Mouse (Mus musculus) heart, adult 11 months (tissue): ENCODE data around the gene Kpna4.
"Not testable (repeated sequence)": the region's sequence is repeated elsewhere in the genome, so short reads cannot be mapped to it uniquely, and the experiment has no call there.

Experiments used
- DNase-seq: peaks from one replicate; pipeline ENCODE4 v3.0.0; 2022

Gene Kpna4

DNA sequence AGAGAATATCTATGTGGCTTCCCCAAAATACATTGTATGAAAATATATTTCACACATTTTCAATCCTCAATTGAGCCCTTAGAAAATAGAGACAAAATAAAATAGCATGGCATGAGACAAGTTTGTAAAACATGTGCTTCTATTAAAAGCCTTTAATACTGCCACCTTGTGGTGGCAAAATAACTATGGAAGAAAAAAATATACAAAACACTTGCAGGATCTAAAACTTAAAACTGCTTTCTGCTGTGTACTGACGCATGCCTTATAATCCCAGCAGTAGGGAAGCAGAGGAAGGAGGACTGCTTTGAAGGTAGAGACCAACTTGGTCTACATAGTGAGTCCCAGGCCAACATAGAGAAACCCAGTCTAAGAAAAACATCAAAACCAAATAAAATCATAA is 62.9 kb downstream of the Kpna4 start:
- no peak for DNase-seq

DNA sequence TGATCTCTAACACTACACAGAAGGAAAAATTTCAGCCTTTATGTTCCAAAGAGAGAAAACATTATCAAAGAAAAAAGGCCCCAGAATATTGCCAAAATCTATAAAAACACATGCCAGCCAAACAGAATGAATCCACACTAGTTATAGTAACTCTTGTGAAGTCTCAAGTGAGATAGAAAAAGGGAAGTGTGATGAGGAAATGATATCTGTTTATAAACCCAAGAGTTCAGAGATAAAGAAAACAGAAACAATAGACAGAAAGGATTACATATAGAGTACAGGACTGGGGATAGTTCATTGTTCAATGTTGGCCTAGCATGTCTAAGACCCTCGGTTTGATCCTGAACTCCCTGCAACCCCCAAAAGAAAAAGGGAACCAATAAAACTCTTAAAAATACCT is 64.1 kb downstream of the Kpna4 start:
- DNase-seq, result no peak

- no peak for DNase-seq
These were observed 66.2 kb downstream of the Kpna4 start for GRCm38 (mm10) chr3:69060672-69061071.

- DNase-seq, result no peak
These were observed 71.0 kb downstream of the Kpna4 start for GRCm38 (mm10) chr3:69055871-69056270.

- peak; percentile 80 for DNase-seq
These were observed 72.0 kb downstream of the Kpna4 start for GRCm38 (mm10) chr3:69054760-69055432.

DNA sequence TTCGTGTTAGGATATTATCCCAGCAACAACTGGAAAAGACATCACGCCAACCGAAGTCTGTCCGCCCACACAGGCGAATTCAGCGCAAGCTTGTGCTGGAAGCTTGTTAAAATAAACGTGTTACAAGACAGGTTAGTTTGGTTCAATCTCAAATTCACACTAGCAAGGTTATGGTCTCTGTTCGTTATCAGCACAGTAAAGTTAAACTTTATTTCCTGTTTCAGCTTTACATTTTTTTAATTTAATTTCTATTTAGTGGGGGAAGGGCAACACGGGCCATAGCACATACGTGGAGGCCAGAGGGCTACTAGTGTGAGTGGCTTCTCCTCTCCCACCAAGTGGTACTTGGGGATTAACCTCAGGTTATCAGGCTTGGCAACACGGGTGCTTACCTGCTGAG is 75.0 kb downstream of the Kpna4 start:
- peak; percentile 45 for DNase-seq

DNA sequence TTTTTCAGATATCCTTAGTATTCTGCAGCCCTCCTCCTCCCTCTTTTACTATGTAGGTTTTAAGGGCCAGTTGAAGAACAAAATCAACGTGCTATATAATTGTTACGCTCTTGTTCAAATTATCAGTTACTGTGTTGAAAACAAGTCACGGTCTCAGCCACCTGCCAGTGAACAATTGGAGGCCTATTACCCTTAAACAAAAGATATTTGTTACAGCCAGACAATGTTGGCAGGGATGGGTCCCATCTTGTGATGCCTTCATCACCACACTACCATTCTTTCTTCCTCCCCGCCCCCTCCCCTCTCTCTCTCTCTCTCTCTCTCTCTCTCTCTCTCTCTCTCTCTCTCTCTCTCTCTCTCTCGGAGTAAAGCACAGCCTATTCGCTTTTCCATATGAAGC is 77.9 kb downstream of the Kpna4 start:
- no peak for DNase-seq

- peak; percentile 76 for DNase-seq
These were observed 79.2 kb downstream of the Kpna4 start for GRCm38 (mm10) chr3:69047684-69048083.

GRCm38 (mm10) chr3:69046509-69046908 is 80.4 kb downstream of the Kpna4 start:
- peak; percentile 79 for DNase-seq

DNA sequence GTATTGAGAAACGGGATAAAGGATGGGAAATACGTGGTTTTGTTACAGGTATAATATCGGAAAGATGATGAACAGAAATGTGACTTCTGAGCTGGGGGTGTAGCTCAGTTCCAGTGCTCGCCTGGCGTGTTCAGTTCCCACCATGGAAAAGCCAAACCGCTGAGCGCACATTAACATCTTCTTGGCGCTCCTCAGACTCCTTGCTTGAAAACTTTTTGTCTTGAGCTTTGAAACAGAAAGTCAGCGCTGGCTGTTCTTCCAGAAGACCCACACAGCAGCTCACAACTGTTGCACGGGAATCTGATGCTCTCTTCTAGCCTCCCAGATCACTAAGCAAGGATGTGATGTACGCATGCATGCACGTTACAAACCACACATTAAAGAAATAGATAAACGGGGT is 81.2 kb downstream of the Kpna4 start:
- peak; percentile 65 for DNase-seq

DNA sequence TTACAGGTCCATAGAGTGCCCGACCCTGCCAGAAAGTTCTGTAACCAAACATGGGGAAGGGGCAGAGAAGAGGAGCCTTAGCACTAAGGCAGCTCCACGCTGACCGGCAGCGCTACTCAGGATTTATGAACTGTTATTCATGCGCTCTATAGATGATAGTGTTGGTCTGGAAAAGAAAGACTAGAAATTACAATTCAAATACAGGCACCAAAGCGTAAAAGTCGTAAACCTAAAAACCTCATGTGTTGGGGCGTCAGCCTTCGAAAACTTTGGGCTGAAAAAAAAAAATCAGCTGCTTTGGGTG is 81.6 kb downstream of the Kpna4 start:
- DNase-seq, result no peak

DNA sequence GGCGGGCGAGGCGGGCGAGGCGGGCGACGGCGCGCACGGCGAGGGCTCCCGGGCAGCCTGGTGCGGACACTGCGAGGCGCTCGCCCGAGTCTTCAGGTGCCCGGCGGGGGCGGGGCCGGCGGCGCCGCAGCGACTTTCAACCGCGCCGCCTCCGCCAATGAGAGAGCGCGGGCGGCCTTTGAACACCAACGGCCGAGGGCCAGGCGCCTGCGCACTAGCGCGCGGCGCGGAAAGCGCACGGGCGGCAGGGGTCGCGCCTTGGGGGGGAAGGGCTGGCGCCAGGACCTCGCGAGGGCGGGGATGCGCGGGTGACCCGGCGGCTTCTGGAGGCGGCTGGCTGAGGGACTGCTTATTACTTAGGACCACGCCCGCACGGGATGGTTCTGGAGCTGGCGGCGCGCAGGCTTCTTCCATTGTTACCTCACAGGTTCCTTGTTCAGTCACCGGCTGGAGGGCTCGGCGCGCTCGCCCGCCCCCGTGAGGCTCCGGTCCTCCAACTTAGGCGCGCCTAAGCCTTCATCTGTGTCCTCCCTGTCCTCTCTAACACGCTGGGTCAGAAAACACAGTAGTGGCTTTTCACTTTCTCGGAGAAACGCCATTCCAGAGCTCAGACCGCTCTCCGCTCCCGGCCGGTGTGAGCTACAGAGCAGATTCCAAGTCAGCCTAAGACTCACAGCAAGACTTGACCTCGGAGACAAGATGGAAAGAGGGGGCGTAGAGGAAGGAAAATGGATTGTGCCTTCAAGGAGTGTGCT is 82.1 kb downstream of the Kpna4 start, which contains the start of gene Trim59:
TSS of gene Trim59 (minus strand) at position 111 of the 755 bp plus-strand sequence.
- DNase-seq, result peak; percentile 99

DNA sequence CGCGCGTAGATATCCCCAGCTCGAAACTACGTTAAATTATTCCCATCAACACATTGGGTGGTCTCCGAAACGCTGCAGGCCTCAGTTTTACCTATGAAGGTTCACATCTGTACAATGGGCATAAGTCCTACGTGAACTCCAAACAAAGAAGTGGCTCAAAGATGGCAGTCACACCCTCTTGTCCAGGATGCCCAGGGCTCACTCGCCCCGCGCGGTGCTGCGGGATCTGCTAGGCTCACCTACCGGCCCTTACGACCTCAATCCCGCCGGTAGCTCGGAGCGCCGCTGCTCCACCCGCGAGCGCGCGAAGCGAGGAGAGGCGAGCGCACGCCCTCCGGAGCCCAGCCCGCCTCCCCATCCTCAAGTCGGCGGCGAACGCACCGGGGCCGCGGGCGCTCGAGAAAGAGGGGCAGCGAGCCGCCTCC is 82.7 kb downstream of the Kpna4 start:
- DNase-seq, result no peak

DNA sequence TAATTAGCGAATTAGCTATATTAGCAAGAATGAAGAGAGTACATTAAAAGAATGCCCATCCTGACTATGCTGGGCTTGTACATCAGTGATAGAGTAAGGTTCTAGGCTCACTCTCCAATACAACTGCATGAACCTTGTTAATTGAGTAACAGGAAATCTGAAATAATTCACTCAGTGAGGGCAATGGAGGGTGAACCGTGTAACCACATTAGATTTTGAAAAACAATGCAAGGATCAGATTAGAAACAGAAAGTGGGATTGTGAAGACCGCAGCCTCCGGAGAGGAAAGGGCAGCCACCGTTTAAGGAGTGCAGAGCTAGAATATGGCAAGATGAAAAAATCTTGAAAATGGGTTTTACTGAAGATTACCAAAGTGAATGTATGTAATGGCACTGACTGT is 85.6 kb downstream of the Kpna4 start:
- DNase-seq, result no peak

DNA sequence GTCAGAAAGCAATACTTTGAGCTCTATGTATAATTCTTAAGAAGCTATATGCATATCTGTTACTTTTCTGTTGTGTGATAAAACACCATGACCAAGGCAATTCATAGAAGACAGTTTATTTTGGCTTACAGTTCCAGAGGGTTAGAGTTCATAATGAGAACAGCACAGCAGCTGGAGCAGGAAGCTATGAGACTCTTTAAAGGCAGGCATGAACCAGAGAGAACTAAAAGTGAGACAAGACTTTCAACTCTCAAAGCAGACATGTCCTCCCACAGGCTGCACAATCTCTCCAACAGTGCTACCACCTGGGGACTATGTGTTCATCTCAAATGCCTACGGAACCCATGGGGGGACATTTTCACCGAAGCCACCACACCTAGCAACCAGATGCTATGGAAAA is 86.8 kb downstream of the Kpna4 start:
- DNase-seq, result no peak

GRCm38 (mm10) chr3:69026133-69026783 is 100.7 kb downstream of the Kpna4 start:
- DNase-seq, result no peak

- DNase-seq, result peak; percentile 39
These were observed 106.1 kb downstream of the Kpna4 start for GRCm38 (mm10) chr3:69020764-69021163.

DNA sequence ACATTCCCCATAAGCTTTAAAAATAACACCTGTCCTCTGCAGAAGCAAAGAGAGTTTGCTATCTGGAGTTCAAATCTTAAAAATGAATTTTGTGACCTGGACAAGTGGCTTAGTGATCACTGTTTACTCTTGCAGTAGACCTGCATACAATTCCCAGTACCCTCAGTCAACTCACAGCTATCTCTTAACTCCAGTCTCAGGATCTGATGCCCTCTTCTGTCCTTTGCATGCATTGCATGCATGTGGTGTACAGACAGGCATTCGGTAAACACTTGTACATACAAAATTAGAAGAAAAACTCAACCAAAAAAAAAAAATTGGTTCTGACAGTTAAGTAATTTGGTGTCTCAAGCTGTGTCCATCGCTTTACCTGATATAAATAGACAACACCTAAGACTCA is 106.6 kb downstream of the Kpna4 start:
- DNase-seq, result no peak

DNA sequence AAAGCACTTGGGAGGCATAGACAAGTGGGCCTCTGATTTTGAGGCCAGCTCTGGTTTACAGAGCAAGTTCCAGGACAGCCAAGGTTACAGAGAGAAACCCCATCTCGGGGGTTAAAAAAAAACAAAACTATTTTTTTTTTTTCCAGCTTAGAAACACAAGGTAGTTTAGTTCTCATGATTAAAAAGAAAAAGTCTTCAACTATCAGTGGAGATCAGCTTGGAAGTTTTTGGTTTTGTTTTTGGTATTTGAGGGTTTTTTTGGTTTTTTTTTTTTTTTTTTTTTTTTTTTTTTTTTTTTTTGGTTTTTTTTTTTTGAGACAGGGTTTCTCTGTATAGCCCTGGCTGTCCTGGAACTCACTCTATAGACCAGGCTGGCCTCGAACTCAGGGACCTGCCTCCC is 108.3 kb downstream of the Kpna4 start:
- not testable (repeated sequence) for DNase-seq

GRCm38 (mm10) chr3:69017181-69017580 is 109.7 kb downstream of the Kpna4 start:
- DNase-seq, result peak; percentile 81
